Mouse (Mus musculus) T-helper 2 cell (primary cell): ENCODE measurements around the gene Mettl7a3.
"Not testable (repeated sequence)": the region's sequence is repeated elsewhere in the genome, so short reads cannot be mapped to it uniquely, and the experiment has no call there.

Experiments
- in situ Hi-C: fragments of 300-600 bp; cut with MboI, MseI; formaldehyde crosslinking; loops from one replicate; pipeline ENCODE4 v1.15.1; 2025; ENCODE audit warnings: high pct_unique_total_duplicates

The Mettl7a3 gene

DNA sequence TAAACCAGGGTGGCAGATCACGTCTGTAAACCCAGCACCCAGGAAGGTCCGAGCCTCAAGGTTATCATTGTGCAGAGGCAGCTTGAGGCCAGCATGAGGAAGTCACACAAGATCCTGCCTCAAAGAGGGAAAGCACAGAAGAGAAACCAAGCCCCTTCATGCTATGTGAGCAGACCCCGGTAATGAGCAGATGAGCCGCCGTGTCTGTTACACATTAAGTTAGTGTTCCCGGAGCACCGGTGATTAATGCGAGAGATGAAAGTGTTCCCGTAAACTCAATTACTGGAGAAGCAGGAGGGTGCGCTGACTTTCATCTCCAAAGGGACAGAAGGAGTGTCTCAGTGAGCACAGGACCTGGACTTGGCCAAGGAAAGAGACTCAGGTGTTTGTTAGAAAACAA lies 5.4 kb upstream of the Mettl7a3 start:
- in situ Hi-C loops, result not testable (repeated sequence)

DNA sequence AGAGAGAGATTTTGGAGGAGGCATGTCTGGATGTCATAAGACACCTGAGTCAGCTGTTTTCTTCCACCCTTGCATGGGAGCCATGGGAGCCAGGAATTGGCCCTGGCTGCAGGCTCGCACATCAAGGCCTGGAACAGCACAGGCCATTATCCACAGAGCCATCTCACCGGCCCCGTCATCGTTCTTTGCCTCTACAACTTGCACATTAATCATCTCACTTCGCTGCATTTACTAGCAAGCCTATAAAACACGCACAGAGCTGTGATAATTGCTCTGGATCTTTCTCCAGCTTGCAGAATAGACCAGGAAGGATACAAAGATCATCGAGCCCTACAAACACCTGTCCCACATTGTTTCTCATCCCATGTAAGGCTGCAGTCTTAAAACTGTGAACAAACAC lies 4.0 kb upstream of the Mettl7a3 start:
- in situ Hi-C loops, result loop anchor here (5.0 kb wide), 1 partner anchor 47 kb away; no protein-coding TSS in a partner anchor

DNA sequence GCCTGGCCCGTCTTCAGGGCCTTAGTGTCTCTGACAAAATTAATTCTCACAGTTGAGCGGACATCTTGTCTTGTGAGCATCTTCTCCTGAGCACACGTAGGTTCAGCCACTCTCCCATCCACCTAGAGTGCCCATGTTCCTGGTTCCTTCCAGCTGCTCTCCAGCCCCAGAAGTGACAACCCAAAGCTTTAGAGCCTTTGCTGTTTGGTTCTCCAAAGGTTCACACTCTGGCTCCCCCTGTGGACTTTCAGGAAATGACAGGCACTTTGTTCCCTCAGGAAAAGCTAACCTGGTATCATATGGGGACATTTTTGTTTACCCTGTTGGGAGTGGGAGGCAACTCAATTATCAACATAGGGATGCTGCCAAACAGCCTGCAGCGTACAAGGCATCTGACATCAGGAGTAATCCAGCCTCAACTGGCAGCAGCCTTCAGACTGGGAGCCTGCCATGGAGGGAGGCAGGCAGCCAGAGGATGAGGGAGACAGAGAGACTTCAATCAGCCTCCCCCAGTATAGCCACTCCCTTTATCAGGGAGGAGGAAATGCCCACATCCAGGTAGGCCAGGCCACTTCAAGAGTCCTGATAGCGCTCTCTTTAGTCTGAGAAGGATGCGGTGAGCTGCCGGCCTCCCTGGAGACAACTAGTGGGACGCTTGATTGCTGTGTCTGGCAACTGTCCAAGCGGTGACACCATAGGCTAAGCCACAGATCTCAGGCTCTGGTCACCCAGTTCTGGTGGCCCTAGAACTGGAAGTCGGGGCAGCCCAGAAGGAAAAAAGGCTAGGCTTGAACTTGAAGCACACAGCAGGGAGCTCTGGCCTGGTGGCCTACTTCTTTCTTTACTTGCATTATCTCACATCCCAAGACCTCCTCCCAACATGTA lies 2.4 kb upstream of the Mettl7a3 start:
- in situ Hi-C loops, result loop anchor here (5.0 kb wide), 1 partner anchor 45 kb away; no protein-coding TSS in a partner anchor

DNA sequence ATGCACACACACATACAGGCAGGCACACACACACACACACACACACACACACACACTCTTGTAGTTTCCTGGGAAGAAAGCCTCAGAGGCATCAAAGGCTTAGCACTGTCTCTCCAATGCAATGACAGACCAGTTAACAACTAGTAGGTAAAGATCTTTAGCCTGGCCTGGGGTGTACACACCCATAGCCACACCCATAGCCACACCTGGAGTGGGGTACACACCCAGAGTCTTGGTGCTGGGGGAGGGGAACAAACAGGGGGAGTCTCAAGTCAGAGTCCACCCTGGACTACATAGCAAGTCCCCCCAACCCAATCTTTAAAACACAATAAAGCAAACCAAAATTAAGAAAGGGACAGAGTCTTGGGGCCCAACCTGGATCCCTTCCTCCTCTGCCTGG lies 2.6 kb downstream of the Mettl7a3 start:
- in situ Hi-C loops, result not testable (repeated sequence)

DNA sequence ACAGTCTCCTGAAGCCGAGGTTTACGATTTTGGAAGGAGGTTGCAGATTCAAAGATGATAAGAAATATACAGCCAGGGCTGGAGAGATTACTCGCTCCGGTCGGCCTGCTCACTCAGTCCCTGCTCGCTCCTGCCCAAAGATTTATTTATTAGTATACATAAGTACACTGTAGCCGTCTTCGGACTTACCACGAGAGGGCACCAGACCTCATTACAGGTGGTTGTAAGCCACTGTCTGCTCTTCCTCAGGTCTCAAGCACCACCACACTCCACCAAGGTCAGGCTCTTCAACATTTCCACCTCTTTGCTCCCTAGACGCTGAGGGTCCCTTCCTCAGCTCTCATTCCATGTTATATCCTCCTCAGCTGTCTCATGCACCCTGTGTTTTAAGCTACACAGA lies 3.1 kb downstream of the Mettl7a3 start:
- in situ Hi-C loops, result not testable (repeated sequence)

DNA sequence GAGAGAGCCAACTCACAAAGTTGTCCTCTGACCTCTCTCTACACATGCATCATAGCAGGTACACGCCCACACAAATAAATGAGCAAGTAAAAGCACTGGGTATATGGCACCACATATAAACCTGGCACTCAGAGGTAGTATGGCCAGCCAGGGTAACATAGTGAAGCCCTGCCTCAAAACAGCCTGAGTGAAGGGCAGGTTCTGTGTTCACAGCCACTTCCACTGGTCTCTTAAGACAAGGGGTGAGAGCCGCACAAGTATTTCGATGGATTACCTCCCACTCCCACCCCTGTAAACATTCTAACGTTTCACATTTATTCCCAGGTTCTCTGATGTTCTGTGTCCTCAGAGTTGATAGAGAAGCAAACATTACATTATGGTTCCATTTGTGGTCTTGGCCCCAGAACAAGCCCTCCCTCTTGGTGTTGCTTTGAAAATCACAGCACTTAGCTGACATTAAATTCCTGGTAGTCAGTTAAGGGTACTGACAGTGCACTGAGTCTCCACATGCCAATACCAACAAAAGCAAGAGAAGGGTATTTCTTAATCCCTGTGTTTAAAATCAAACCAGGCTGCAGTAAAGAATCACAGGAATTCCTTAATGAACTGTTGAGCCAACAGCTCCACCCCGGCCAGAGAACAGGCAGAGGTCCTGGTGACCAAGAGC lies 6.7 kb downstream of the Mettl7a3 start:
- in situ Hi-C loops, result not testable (repeated sequence)

DNA sequence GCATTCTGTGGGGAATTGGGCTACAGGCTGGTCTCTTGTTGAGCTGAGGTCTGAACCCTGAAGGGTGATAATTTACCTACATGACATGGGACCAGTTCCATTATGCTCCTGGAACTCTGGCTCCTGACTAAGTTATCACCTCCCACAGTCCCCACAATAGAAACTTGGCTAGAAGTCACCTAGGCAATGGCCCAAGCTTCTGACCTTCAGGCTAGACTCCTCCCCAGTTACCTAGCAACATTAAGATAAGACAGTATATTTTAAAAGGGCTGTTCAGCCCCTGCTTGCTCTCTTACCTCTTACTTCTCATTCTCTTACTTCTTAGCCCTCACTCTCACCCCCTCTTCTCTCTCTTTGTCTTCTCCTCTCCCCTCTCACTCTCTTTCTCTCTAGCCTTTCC lies 10.8 kb downstream of the Mettl7a3 start:
- in situ Hi-C loops, result no loop called here

DNA sequence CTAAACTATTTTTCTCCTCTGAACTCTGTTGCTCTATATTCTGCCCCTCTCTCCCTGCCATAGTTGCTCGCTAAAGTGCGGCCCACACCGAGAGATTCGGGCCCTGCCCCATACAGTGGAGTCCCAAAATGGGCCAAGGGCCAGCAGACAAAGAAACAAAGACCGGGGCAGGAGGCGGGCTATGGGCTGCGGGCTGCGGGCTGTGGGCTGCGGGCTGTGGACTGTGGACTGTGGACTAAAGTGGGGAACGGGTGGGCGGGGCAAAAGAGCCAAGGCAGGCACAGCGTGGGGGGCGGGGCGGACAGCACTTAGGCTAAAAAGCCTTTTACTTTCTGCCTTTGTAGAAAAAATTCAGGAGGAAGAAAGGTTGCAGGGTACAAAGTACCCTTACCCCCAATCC lies 12.0 kb downstream of the Mettl7a3 start:
- in situ Hi-C loops, result no loop called here

DNA sequence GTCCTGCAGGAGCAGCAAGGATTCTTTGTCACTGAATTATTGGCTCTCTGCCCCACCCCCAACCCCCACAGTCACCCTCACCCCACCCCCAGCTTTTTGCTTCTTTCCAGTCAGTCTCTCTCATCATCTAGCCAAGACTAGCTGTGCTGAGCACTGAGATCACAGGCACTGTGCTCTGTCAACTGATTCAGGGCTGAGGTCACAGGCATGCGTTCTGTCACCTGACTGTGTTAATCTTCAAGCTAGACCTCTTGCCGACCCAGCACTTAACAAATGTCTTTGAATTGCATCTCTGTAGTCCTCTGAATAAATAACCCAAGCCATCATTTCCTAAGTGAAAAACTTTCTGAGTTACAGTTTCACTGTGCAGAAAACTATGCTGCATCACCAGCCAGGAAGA lies 14.8 kb downstream of the Mettl7a3 start:
- in situ Hi-C loops, result no loop called here

DNA sequence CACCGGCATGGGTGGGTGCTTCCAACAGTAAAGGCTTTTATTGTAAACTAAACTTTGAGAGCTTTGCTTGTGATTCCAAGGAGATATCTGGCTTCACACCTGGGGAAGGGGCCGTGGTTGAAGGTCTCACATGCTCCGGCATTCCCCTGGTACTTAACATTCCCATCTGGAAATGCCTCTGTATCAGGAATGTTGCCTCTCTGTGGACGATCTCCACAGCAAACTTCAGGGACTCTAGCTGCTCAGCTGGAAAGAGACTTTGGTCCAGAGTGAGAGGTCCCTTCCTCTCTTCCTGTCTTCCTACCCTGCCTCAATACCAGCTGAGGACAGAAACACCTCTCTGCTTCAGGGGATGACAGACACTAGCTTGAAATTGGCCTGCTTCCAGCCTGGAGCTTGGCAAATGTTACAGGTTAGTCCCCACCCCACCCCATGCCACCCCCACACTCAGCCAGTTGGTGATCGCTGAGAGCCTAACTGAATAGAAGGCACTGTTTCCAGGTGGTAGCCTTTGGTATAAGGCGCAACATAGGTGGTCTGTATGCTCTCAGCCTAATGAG lies 16.9 kb downstream of the Mettl7a3 start:
- in situ Hi-C loops, result no loop called here

DNA sequence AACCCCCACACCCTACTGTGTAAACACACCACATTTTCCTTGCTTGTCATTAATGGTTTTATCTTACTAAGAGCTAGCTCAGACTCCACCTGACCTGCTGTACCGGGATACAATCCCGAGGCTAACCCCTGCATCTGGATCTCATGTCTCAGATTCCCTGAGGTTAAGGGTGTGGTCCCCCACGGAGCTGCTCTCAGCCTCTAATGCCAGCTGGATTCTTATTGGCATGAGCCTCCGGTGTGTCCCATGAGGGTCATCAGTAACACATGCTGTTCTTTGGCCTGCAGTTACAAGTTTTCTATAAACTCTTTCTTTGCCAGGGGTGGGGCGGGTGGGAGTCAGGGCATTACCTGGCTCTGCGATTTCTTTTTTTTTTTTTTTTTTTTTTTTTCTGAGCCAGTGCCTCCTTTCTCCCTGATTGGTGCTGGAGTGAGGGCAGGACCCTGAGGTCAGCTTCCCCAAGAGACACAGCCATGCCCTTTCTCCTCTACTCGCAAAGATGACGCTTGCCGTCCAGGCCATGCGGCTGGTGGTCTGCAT lies 18.1 kb downstream of the Mettl7a3 start, which contains the start of the genes Methig1 and Mettl7a2:
Gene Methig1 (plus strand): TSS at position 439 of the 540 bp plus-strand sequence.
Gene Mettl7a2 (plus strand): TSS at position 490 of the 540 bp plus-strand sequence.
- in situ Hi-C loops, result no loop called here

DNA sequence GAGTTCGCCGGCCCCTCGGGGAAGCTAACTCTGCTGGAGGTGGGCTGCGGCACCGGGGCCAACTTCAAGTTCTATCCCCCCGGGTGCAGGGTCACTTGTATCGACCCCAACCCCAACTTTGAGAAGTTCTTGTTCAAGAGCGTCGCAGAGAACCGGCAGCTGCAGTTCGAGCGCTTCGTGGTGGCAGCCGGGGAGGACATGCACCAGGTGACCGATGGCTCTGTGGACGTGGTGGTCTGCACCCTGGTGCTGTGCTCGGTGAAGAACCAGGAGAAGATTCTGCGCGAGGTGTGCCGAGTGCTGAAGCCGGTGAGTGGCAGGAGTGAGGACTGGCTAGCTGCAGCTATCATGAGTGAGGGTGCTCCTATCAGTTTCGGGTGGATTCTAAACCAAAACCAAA lies 18.7 kb downstream of the Mettl7a3 start:
- in situ Hi-C loops, result not testable (repeated sequence)

DNA sequence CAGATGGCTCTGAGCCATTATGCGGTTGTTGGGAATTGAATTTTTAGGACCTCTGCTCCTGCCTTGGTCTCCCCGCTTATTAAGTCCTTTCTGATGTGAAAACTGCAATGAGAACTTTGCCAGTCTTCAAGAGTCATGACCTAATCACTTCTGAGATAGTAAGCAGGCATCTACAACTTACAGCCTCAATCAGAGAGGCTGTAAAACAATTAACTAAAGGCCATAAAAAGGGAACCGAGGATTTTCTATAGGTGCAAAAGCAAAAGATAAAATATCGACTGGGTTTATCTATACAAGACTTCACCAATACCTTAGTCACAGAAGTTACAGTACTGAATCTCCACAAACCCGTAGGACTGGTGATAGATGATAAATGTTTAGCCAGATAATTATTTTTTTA lies 21.1 kb downstream of the Mettl7a3 start:
- in situ Hi-C loops, result no loop called here

DNA sequence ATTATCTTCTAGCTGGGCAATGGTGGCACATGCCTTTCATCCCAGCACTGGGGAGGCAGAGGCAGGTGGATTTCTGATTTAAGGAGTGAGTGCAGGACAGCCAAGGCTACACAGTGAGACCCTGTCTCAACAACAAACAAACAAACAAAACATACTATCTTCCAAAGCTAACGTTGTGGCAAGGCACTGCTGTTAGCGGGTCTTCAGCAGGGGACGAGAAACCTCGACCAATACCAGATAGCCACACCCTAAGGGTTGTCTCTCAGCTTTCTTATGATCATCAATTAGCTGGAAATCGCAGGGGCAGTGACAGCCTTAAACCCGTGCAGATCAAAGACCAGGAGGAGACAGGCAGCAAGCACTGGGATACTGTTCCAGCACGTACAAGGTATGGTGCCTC lies 29.5 kb downstream of the Mettl7a3 start, which contains the start of gene Higd1c:
Gene Higd1c (plus strand): TSS at position 301 of the 400 bp plus-strand sequence.
- in situ Hi-C loops, result no loop called here

DNA sequence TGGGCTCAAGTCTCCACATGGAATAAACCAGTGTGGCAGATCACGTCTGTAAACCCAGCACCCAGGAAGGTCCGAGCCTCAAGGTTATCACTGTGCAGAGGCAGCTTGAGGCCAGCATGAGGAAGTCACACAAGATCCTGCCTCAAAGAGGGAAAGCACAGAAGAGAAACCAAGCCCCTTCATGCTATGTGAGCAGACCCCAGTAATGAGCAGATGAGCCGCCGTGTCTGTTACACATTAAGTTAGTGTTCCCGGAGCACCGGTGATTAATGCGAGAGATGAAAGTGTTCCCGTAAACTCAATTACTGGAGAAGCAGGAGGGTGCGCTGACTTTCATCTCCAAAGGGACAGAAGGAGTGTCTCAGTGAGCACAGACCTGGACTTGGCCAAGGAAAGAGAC lies 31.2 kb downstream of the Mettl7a3 start:
- in situ Hi-C loops, result not testable (repeated sequence)

DNA sequence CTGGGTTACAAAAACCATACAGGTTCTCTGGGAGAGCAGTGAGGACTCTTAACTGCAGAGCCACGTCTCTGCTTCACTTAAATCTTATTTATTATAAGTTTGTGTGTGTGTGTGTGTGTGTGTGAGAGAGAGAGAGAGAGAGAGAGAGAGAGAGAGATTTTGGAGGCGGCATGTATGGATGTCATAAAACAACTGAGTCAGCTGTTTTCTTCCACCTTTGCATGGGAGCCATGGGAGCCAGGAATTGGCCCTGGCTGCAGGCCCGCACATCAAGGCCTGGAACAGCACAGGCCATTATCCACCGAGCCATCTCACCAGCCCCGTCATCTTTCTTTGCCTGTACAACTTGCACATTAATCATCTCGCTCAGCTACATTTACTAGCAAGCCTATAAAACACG lies 32.4 kb downstream of the Mettl7a3 start:
- in situ Hi-C loops, result no loop called here

DNA sequence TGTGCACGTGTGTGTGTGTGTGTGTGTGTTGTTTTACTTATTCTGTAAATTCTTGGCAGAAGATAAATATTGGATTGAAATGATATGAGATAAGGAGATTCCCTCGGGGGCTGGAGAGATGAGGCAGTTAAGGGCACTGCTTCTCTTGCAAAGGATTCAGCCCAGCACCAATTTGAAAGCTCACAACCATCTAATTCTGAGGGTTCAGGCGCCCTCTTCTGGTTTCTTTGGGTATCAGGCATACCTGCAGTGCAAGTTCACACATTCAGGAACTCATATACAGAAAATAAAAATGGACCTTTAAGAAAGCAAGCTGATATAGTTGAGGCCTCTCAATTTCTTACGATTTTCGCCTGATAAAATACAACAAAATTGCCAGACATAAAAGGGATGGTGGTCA lies 40.3 kb downstream of the Mettl7a3 start:
- in situ Hi-C loops, result loop anchor here (5.0 kb wide), 1 partner anchor 43 kb away; the partner anchor contains the start of gene Mettl7a3

DNA sequence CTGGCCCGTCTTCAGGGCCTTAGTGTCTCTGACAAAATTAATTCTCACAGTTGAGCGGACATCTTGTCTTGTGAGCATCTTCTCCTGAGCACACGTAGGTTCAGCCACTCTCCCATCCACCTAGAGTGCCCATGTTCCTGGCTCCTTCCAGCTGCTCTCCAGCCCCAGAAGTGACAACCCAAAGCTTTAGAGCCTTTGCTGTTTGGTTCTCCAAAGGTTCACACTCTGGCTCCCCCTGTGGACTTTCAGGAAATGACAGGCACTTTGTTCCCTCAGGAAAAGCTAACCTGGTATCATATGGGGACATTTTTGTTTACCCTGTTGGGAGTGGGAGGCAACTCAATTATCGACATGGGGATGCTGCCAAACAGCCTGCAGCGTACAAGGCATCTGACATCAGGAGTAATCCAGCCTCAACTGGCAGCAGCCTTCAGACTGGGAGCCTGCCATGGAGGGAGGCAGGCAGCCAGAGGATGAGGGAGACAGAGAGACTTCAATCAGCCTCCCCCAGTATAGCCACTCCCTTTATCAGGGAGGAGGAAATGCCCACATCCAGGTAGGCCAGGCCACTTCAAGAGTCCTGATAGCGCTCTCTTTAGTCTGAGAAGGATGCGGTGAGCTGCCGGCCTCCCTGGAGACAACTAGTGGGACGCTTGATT lies 43.2 kb downstream of the Mettl7a3 start:
- in situ Hi-C loops, result loop anchor here (5.0 kb wide), 1 partner anchor 46 kb away; the partner anchor contains the start of gene Mettl7a3

DNA sequence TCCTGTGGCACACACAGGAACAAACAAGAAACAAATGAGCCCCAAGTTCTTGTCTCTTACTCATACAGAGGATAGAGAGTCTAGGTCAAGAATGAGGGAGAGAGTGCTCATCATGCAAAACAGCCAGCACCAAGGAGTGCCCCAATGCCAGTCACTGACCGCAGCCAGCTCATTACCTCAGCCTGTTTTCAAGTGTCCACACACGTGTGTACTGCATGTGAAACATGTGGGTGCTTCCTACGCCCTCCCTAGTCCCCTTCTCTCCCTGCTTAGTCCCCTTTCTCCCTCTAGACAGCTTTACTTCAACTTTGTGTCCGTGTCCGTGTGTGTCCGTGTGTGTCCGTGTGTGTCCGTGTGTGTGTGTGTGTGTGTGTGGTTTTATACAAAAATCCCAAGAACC lies 44.9 kb downstream of the Mettl7a3 start:
- in situ Hi-C loops, result loop anchor here (5.0 kb wide), 1 partner anchor 47 kb away; the partner anchor contains the start of gene Mettl7a3

DNA sequence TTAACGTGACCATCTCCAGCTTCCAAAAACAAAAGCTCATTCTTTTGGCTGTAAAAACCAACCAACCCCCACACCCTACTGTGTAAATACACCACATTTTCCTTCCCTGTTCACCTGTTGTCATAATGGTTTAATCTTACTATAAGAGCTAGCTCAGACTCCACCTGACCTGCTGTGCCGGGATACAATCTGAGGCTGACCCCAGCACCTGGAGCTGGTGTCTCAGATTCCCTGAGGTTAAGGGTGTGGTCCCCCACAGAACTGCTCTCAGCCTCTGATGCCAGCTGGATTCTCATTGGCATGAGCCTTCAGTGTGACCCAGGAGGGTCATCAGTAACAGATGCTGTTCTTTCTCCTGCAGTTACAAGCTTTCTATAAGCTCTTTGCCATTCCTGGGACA lies 45.4 kb downstream of the Mettl7a3 start:
- in situ Hi-C loops, result no loop called here

DNA sequence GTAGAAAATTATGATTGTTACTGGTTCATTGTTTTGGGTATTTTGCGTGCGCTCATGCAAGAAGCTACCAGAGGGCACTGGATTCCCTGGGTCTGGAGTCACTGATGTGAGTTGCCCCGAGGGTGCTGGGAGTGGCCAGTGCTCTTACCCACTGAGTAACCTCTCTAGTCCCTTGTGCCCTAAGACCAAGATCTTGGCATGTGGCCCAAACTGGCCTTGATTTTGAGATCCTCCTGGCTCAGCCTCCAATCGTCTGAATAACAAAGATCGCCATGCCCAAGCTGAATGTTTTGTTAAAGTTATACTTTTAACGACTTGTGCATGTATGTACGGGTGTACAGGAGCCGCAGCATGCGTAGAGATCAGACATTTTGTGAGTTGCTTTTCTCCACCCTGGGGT lies 51.0 kb downstream of the Mettl7a3 start:
- in situ Hi-C loops, result no loop called here
